Mouse (Mus musculus) kidney, embryonic 16.5 days (tissue): ENCODE measurements around the gene Rspo4. TPM values are rescaled to one million over a fixed set of nuclear protein-coding genes. Genes with fewer than 3 reads are reported as not detected.

Experiments
- ATAC-seq: fragments of 200-750 bp; cut with Nextera tagmentation; 2 replicates; pipeline ENCODE4 v1.8.0; 2017; ENCODE audit warnings: moderate TSS enrichment; ENCODE audit not compliant: low FRiP score, low TSS enrichment
- H3K27ac ChIP-seq: fragments of 300-500 bp; sonication (generic); 2 replicates; pipeline ENCODE4 v1.5.1; 2014; ENCODE audit warnings: low read length
- H3K27me3 ChIP-seq: fragments of 300-500 bp; sonication (generic); 2 replicates; pipeline ENCODE4 v1.6.1; 2014; ENCODE audit warnings: low read length, control low read depth, mixed read lengths; ENCODE audit not compliant: insufficient read depth
- H3K36me3 ChIP-seq: fragments of 300-500 bp; sonication (generic); 2 replicates; pipeline ENCODE4 v1.6.1; 2014; ENCODE audit warnings: low read length, control low read depth, mixed read lengths; ENCODE audit not compliant: insufficient read depth
- H3K4me1 ChIP-seq: fragments of 300-500 bp; sonication (generic); 2 replicates; pipeline ENCODE4 v1.6.1; 2014; ENCODE audit warnings: low read length, control low read depth, mixed read lengths; ENCODE audit not compliant: insufficient read depth
- H3K4me2 ChIP-seq: fragments of 300-500 bp; sonication (generic); replicated peaks from 2 replicates; pipeline ENCODE4 v1.6.1; 2014; ENCODE audit warnings: low read depth, low read length
- H3K4me3 ChIP-seq: fragments of 300-500 bp; sonication (generic); 2 replicates; pipeline ENCODE4 v1.5.1; 2014; ENCODE audit warnings: mild to moderate bottlenecking, low read length
- H3K9ac ChIP-seq: fragments of 300-500 bp; sonication (generic); replicated peaks from 2 replicates; pipeline ENCODE4 v1.6.1; 2014; ENCODE audit warnings: low read length
- H3K9me3 ChIP-seq: fragments of 300-500 bp; sonication (generic); 2 replicates; pipeline ENCODE4 v1.6.1; 2016; ENCODE audit warnings: low read length, control low read depth
- WGBS: fragments of 180-500 bp; shearing (Covaris S2); extraction: QIAGEN DNeasy Blood & Tissue Kit; methylation state at CpG from one replicate; pipeline ENCODE4 v1.1.7; 2014; 5-methylcytosine and 5-hydroxymethylcytosine counted together
- polyA plus RNA-seq: library from polyadenylated mRNA; unstranded; fragments of >200 nt; fragmentation: Nextera tagmentation; extraction: Ambion mirVana; gene quantifications from 2 replicates; pipeline ENCODE4 v1.2.1, GENCODE M21; 2015

Rspo4 gene
- polyA plus RNA-seq, 1 experiment from 2014 or later, result 0.09 TPM

GRCm38 (mm10) chr2:151891031-151891430 lies 48.3 kb downstream of the Rspo4 start:
- H3K4me1 ChIP-seq, result peaks cover 16% of the 10 kb centered on the region

GRCm38 (mm10) chr2:151893122-151893774 lies 50.5 kb downstream of the Rspo4 start:
- peak; percentile 35; the same call in 1 of the 2 replicates for ATAC-seq
- Histone ChIP-seq H3K27me3 (peaks cover 4% of the 10 kb centered on the region; the same call in 1 of the 2 replicates), H3K9ac (no peak overlapping the region), H3K4me2 (no peak overlapping the region), H3K27ac (no peak overlapping the region), H3K4me1 (peaks cover 16% of the 10 kb centered on the region), H3K4me3 (no peak overlapping the region), H3K36me3 (no peaks in the 10 kb centered on the region), H3K9me3 (no peaks in the 10 kb centered on the region)
- 47% methylated on average over 15 of the region's 15 CpGs for WGBS

More at GRCm38 (mm10) chr2:151891031-151891430, 48.3 kb downstream of the Rspo4 start:
- no peaks in the 10 kb centered on the region for H3K36me3 ChIP-seq
- H3K4me2 ChIP-seq, result no peak overlapping the region
- no peaks in the 10 kb centered on the region for H3K27me3 ChIP-seq
- no peak for ATAC-seq
- WGBS, result 54% methylated on average over 6 of the region's 6 CpGs
- H3K9ac ChIP-seq, result no peak overlapping the region
- no peak overlapping the region for H3K4me3 ChIP-seq
- H3K9me3 ChIP-seq, result no peaks in the 10 kb centered on the region
- no peak overlapping the region for H3K27ac ChIP-seq

DNA sequence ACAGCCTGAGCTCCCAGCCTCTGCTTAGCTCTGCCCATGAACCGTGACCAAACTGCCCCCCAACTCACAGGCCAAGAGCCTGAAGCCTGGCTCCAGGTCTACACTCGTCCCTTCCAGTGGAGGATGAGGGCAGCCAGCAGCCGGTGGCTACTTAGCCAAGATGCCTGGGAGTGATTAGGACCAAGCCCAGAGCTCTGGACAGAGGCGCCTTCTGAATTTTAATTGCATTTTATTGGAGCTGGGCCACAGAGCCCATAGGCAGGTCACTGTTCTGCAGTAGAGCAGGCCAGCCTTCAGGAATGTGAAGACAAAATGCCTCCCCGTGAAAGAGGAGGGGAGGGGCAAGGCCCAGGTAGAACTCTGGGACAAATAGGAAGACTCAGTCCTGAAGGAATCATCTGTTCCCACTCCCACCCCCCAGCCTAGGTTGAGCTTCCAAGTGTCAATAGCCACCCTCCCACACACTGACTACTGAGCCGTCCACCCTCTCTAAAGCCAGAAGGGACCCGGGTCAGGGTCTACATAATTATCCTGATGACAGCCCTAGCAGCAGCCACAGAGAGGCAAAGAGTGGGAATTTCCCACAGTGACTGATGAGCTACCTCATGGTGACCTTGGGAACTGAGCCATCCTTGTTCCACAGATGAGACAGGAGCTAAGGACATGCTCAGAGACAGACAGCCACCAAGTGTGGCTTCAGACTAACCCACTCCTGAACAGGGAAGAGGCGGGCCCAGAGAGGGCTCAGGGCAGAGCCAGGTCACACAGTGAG lies 51.7 kb downstream of the Rspo4 start:
- no peak overlapping the region for H3K9ac ChIP-seq
- no peak overlapping the region for H3K4me2 ChIP-seq
- H3K4me1 ChIP-seq, result peaks cover 16% of the 10 kb centered on the region
- 43% methylated on average over 8 of the region's 8 CpGs for WGBS
- no peaks in the 10 kb centered on the region for H3K9me3 ChIP-seq
- peaks cover 4% of the 10 kb centered on the region; the same call in 1 of the 2 replicates for H3K27me3 ChIP-seq
- peak; percentile 82 for ATAC-seq
- no peaks in the 10 kb centered on the region for H3K36me3 ChIP-seq
- H3K27ac ChIP-seq, result no peak overlapping the region
- H3K4me3 ChIP-seq, result no peak overlapping the region

DNA sequence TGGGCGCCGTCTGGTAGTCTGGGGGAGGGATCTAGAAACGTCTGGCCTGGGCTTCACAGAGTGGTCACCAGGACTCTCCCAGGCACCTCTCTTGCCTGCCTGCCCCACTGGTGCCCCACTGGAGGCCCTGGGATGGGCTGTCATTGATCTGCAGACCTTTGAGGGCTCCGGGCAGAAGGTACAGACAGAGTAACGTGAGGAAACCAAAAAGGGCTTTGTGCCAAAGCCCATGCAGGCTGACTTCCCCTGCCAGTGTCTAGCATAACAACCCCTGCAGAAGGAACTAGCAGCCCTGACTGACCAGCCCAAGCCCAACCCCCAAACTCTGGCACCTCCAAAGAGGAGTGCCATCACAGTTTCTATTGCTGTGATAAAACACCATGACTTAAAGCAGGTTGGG lies 53.2 kb downstream of the Rspo4 start:
- H3K27me3 ChIP-seq, result peaks cover 4% of the 10 kb centered on the region; the same call in 1 of the 2 replicates
- no peak for ATAC-seq
- no peaks in the 10 kb centered on the region for H3K36me3 ChIP-seq
- H3K9me3 ChIP-seq, result no peaks in the 10 kb centered on the region
- H3K4me1 ChIP-seq, result peaks cover 16% of the 10 kb centered on the region
- H3K4me2 ChIP-seq, result no peak overlapping the region
- no peak overlapping the region for H3K9ac ChIP-seq
- WGBS, result 59% methylated on average over 5 of the region's 5 CpGs
- no peak overlapping the region for H3K27ac ChIP-seq
- no peak overlapping the region for H3K4me3 ChIP-seq

DNA sequence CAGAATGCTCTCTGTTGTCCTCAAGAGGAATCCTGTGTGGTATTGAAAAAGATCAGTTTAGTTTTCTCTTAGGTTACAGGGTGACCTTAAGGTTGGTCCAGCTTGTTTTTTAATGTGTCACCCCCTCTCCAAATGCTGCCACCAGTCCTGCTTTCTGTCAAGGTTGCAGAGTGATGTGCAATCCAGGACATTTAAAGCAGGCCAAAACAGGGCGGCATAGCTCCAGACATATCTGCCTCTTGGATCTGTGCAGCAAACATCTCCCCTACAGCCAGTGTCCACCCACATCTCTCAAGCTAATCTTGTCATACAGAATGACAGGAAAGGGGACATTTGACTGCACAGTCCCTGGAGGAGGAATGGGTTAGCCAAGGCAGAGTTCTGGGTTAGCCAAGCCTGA lies 55.4 kb downstream of the Rspo4 start:
- ATAC-seq, result no peak
- Histone ChIP-seq H3K27me3 (peaks cover 4% of the 10 kb centered on the region; the same call in 1 of the 2 replicates), H3K27ac (no peak overlapping the region), H3K36me3 (no peaks in the 10 kb centered on the region), H3K9me3 (no peaks in the 10 kb centered on the region), H3K4me3 (no peak overlapping the region), H3K9ac (no peak overlapping the region), H3K4me2 (no peak overlapping the region), H3K4me1 (peaks cover 16% of the 10 kb centered on the region)
- 91% methylated on average over 1 of the region's 1 CpGs for whole genome bisulfite sequencing

DNA sequence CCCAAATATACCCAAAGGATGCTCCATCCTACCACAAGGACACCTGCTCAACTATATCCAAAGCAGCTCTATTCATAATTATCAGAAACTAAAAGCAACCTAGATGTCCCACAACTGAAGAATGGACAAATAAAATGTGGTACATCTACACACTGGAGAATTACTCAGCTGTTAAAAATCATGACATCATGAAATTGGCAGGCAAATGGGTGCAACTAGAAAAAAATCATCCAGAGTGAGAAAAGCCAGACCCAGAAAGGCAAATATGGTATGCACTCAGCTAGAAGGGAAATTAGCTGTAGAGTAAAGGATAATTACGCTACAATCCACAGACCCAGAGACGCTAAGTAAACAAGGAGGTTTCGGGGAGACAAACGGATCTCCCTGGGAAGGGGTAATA lies 58.1 kb downstream of the Rspo4 start:
- no peak overlapping the region for H3K9ac ChIP-seq
- peaks cover 4% of the 10 kb centered on the region; the same call in 1 of the 2 replicates for H3K27me3 ChIP-seq
- H3K4me3 ChIP-seq, result no peak overlapping the region
- H3K9me3 ChIP-seq, result no peaks in the 10 kb centered on the region
- ATAC-seq, result no peak
- H3K4me2 ChIP-seq, result no peak overlapping the region
- 43% methylated on average over 4 of the region's 4 CpGs for WGBS
- H3K36me3 ChIP-seq, result no peaks in the 10 kb centered on the region
- no peak overlapping the region for H3K27ac ChIP-seq
- no peaks in the 10 kb centered on the region for H3K4me1 ChIP-seq

DNA sequence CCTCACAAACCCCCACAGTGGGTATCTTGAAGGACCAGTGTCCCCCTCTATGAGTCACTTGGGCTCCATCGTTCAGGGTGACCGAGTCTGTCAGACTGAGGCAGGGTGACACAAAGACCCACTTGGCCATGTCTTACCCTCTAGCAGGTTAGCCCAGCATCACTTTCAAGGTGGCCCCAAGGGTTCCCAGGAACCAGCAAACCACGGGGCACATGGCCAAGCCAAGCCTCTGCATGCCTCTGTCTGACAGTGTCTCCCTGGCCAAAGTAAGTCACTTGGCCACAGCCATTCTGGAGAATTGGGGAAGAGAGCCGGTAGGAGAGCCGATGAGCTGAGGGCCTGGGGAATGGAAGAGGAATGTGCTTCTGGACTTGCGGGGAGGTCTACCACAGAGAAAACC lies 60.5 kb downstream of the Rspo4 start:
- no peaks in the 10 kb centered on the region for H3K9me3 ChIP-seq
- no peak for ATAC-seq
- 90% methylated on average over 6 of the region's 6 CpGs for WGBS

DNA sequence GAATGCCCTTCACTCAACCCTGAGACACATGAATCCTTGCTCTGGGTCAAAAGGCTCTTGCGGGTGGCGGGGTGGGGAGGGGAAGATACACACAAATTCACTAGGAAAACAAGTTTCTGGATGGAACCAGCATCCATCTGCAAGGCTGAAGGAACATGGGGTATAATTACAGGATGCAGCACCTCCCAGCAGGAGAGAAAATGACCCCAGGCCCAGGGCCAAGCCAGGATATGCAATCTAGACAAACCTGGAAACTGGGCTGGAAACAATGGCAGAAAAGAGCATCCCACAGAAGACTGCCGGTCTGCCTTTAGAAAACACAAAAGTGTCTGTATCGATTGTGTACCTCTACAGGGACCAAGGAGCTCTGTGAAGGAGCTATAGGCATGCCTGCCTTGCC lies 61.2 kb downstream of the Rspo4 start:
- no peaks in the 10 kb centered on the region for H3K36me3 ChIP-seq
- H3K4me2 ChIP-seq, result no peak overlapping the region
- no peak overlapping the region for H3K9ac ChIP-seq
- no peaks in the 10 kb centered on the region for H3K27me3 ChIP-seq
- ATAC-seq, result no peak
- H3K4me3 ChIP-seq, result no peak overlapping the region
- no peak overlapping the region for H3K27ac ChIP-seq
- H3K4me1 ChIP-seq, result no peaks in the 10 kb centered on the region
- H3K9me3 ChIP-seq, result no peaks in the 10 kb centered on the region
- WGBS, result 50% methylated on average over 4 of the region's 4 CpGs

More for the DNA sequence above, 60.5 kb downstream of the Rspo4 start:
- no peaks in the 10 kb centered on the region for H3K36me3 ChIP-seq
- no peak overlapping the region for H3K4me2 ChIP-seq
- H3K4me3 ChIP-seq, result no peak overlapping the region
- no peak overlapping the region for H3K9ac ChIP-seq
- H3K27ac ChIP-seq, result no peak overlapping the region
- H3K27me3 ChIP-seq, result no peaks in the 10 kb centered on the region
- no peaks in the 10 kb centered on the region for H3K4me1 ChIP-seq

DNA sequence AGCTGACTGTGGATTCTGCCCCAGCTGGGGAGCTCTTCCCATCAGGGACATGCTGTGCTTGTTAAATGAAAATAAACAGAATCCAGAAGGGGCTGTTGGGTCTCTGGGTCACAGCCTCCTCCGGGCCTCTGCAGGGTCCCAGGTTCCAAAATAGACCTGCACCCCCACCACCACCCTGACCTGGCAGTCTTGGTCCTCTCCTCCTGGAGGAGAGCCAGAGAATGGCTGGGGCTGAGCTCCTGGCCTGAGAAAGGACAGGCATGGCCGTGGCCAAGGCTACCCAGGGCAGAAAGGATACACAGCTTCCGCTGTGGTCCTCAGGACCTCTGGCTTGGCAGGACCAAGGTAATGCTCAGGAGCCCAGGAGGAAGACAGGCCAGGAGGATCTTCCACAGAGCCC lies 61.9 kb downstream of the Rspo4 start:
- no peak overlapping the region for H3K27ac ChIP-seq
- H3K4me2 ChIP-seq, result no peak overlapping the region
- no peaks in the 10 kb centered on the region for H3K27me3 ChIP-seq
- ATAC-seq, result peak; percentile 32; the same call in 1 of the 2 replicates
- H3K9me3 ChIP-seq, result no peaks in the 10 kb centered on the region
- no peaks in the 10 kb centered on the region for H3K4me1 ChIP-seq
- no peak overlapping the region for H3K4me3 ChIP-seq
- 55% methylated on average over 3 of the region's 3 CpGs for WGBS
- H3K36me3 ChIP-seq, result no peaks in the 10 kb centered on the region
- no peak overlapping the region for H3K9ac ChIP-seq

DNA sequence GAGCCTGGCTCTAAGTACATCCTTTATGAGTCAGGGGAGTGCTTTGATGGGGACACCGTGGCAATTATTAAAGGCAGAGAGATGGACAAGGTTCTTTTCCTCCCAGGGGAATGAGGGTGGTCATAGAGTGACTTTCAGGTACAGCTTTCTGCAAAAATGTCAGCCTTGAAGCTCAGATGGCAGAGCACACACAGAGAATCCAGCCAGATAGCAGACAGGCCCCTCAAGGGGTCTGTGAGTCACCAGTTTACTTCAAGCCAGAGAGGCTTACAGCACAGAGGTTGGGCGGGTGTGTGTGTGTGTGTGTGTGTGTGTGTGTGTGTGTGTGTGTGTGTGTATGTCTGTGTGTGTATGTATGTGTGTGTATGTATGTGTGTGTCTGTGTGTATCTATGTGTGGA lies 64.3 kb downstream of the Rspo4 start:
- no peaks in the 10 kb centered on the region for H3K9me3 ChIP-seq
- ATAC-seq, result no peak
- no peak overlapping the region for H3K4me3 ChIP-seq
- H3K27ac ChIP-seq, result no peak overlapping the region
- peaks cover 19% of the 10 kb centered on the region for H3K4me1 ChIP-seq
- no peak overlapping the region for H3K4me2 ChIP-seq
- no peak overlapping the region for H3K9ac ChIP-seq
- 71% methylated on average over 2 of the region's 2 CpGs for WGBS
- H3K36me3 ChIP-seq, result no peaks in the 10 kb centered on the region
- 0 out of 2 replicates have a peak, but pooled peaks cover 3% of the 10 kb centered on the region for H3K27me3 ChIP-seq
